Mouse (Mus musculus): ENCODE measurements around the gene Vmn1r218. TPM values are rescaled to one million over a fixed set of nuclear protein-coding genes. Genes with fewer than 3 reads are reported as not detected.

Gene Vmn1r218
- polyA plus RNA-seq (2014; fragmentation: Illumina TruSeq; extraction: RNeasy Lipid Tissue Mini Kit (QIAGEN cat#74804); ENCODE audit: low read depth, low replicate concordance): not detected

GRCm38 (mm10) chr13:23133099-23133498 is at the start of gene Vmn1r218:
Gene Vmn1r218, plus strand, starts transcription at chr13:23133155.

GRCm38 (mm10) chr13:23118126-23118525 is 14.8 kb upstream of the Vmn1r218 start, which contains the start of gene Vmn1r217:
Gene Vmn1r217, minus strand, starts transcription at chr13:23118226.

DNA sequence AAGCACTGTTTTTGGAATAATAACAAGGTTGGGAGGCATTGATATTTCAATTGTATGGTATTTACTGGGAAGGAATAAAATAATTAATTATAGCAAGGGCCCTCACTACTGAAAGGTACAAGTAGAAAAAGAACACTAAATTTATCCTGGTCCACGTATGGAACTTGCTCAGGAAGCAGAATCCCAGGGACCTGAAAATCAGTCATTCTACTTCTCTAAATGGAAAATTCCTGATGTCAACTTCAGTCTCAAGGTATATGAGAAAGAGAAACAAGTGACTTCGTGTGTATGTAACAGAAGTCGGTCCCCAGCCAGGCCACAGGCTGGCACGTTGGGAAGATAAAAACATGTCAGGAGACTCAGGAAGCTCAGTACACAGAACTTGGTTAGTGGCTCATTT is 26.1 kb downstream of the Vmn1r218 start, which contains the start of gene Vmn1r219:
Vmn1r219 (plus strand) TSS at position 301 of the 400 bp plus-strand sequence.

DNA sequence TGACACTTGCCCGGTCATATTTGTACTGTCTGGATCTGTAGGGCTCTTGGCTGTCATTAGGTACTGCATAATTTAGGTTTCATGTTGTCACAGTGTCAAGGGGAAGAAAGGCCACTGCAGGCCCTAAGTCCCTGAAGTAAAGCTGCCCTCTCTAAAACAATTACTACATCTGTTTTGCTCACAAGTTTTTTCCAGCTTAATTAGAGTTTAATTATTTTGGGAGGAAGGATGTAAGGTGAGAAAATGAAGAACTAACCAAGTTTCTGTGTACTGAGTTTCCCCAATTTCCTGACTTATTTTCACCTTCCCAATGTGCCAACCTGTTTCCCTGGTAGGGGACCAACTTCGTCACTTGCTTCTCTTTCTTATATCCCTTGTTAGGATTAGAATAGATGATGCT is 54.9 kb downstream of the Vmn1r218 start, which contains the start of gene Vmn1r220:
Vmn1r220 (minus strand) TSS at position 101 of the 400 bp plus-strand sequence.

Other genes with a start within 250 kb of the Vmn1r218 start
- gene Vmn1r212, start 248.9 kb upstream of the Vmn1r218 start, polyA plus RNA-seq (2014; fragmentation: Illumina TruSeq; extraction: RNeasy Lipid Tissue Mini Kit (QIAGEN cat#74804); ENCODE audit: low read depth, low replicate concordance): not detected
- not detected for gene Vmn1r213, start 125.5 kb upstream of the Vmn1r218 start, polyA plus RNA-seq (2014; fragmentation: Illumina TruSeq; extraction: RNeasy Lipid Tissue Mini Kit (QIAGEN cat#74804); ENCODE audit: low read depth, low replicate concordance)
- not detected for gene Vmn1r214, start 102.7 kb upstream of the Vmn1r218 start, polyA plus RNA-seq (2014; fragmentation: Illumina TruSeq; extraction: RNeasy Lipid Tissue Mini Kit (QIAGEN cat#74804); ENCODE audit: low read depth, low replicate concordance)
- not detected for gene Vmn1r215, start 65.1 kb upstream of the Vmn1r218 start, polyA plus RNA-seq (2014; fragmentation: Illumina TruSeq; extraction: RNeasy Lipid Tissue Mini Kit (QIAGEN cat#74804); ENCODE audit: low read depth, low replicate concordance)
- not detected for gene Vmn1r217, start 14.9 kb upstream of the Vmn1r218 start, polyA plus RNA-seq (2014; fragmentation: Illumina TruSeq; extraction: RNeasy Lipid Tissue Mini Kit (QIAGEN cat#74804); ENCODE audit: low read depth, low replicate concordance)
- not detected for gene Vmn1r219, start 26.2 kb downstream of the Vmn1r218 start, polyA plus RNA-seq (2014; fragmentation: Illumina TruSeq; extraction: RNeasy Lipid Tissue Mini Kit (QIAGEN cat#74804); ENCODE audit: low read depth, low replicate concordance)
- not detected for gene Vmn1r220, start 54.8 kb downstream of the Vmn1r218 start, polyA plus RNA-seq (2014; fragmentation: Illumina TruSeq; extraction: RNeasy Lipid Tissue Mini Kit (QIAGEN cat#74804); ENCODE audit: low read depth, low replicate concordance)
- not detected for gene Vmn1r221, start 81.0 kb downstream of the Vmn1r218 start, polyA plus RNA-seq (2014; fragmentation: Illumina TruSeq; extraction: RNeasy Lipid Tissue Mini Kit (QIAGEN cat#74804); ENCODE audit: low read depth, low replicate concordance)
- not detected for gene Vmn1r222, start 102.8 kb downstream of the Vmn1r218 start, polyA plus RNA-seq (2014; fragmentation: Illumina TruSeq; extraction: RNeasy Lipid Tissue Mini Kit (QIAGEN cat#74804); ENCODE audit: low read depth, low replicate concordance)
- gene Vmn1r223, start 114.0 kb downstream of the Vmn1r218 start, polyA plus RNA-seq (2014; fragmentation: Illumina TruSeq; extraction: RNeasy Lipid Tissue Mini Kit (QIAGEN cat#74804); ENCODE audit: low read depth, low replicate concordance): not detected
- 57.7 TPM for gene Zfp322a, start 236.1 kb downstream of the Vmn1r218 start, polyA plus RNA-seq (2014; fragmentation: Illumina TruSeq; extraction: RNeasy Lipid Tissue Mini Kit (QIAGEN cat#74804); ENCODE audit: low read depth, low replicate concordance)